Mouse (Mus musculus): Measurements from ENCODE around the gene Gm19345.

Gene Gm19345

DNA sequence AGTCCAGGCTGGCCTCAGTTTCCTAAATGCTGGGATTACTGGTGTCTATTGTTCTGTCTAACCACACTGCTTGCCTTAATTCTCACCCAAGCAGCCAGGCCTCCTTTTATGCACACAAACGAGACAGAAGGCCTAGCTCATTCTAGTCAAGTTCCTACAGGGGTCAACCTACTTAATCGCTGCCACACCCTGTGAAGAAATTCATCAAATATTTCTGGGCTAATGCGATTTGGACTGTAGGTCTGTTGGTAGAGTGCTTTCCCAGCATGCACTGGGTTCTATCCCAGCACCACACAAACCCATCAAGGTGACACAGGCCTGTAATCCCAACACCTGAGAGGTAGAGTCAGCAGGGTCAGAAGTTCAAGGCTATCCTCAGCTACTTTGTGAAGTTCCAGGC is 22.1 kb upstream of the Gm19345 start:
- no peak for DNase-seq

GRCm38 (mm10) chr7:19830682-19831156 is 21.1 kb upstream of the Gm19345 start:
- peak in 1 of 2 experiments; percentile 50 for DNase-seq

- DNase-seq: no peak
These were observed 20.0 kb upstream of the Gm19345 start for GRCm38 (mm10) chr7:19831837-19832236.

- no peak for DNase-seq
These were observed 17.7 kb upstream of the Gm19345 start for GRCm38 (mm10) chr7:19834055-19834454.

- no peak for DNase-seq
These were observed 15.0 kb upstream of the Gm19345 start for GRCm38 (mm10) chr7:19836843-19837242.

GRCm38 (mm10) chr7:19840371-19840770 is 11.4 kb upstream of the Gm19345 start:
- DNase-seq: no peak

- no peak for DNase-seq
These were observed 10.9 kb upstream of the Gm19345 start for GRCm38 (mm10) chr7:19840936-19841335.

DNA sequence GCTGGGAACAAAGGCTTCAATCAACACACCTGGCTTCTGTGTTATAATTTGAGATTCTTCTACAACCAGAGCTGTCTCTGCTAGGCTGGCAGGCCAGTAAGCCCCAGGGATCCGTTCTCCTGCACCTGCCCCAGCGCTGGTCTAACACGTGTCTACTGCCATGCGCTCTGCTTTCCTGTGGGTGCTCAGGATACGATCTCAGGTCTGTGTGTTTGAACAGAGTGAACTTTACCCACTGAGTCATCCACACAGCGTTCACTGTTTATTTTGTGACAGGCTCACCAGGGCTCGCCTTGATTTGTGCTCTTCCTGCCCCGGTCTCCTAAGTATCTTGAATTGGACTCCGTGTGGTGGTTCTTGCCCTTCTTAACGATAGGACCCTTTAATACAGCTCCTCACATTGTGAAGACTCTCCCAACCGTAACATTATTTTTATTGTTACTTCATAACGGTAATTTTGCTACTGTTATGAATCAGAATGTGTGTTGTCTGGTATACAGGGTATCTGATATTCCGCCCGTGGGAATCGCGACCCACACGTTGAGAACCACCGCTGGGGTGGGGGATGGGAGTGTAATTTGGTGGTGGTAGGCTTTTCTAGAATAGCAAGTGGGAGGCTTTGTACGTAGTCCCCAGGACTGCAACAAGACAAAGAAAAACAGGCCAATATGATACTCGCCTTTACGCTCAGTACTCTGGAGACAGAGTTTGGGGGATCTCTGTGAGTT is 10.0 kb upstream of the Gm19345 start:
- DNase-seq: peak in 1 of 2 experiments; percentile 71

DNA sequence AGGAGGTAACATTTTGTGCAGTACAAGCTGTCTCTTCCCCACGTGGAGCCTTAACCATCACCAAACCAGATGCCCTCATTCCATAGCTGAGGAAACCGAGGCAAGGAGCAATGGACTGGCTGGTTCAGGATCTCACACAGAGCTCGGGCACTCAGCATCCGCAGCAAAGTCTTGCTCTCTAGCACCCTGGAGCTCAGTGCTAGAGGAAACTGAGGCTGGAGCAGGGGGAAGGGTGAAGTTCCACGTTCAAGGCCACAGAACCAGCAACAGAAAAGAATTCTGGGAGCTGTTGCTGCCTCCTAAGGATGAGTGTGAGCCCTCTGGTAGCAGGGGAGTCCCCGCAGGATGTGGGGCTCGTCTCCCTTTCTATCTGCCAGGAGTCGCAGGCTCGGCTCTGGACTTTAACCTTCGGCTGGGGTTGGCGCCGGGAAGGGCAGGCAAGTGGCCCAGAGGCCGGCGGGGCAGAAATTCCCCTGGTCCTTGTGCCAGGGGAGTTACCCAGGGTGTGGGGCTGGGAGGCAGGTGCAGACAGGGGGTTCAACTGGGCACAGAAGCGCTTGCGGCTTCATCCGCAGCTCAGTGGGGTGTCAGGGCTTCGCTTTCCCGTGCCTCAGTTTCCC is 8.8 kb upstream of the Gm19345 start:
- DNase-seq: no peak

DNA sequence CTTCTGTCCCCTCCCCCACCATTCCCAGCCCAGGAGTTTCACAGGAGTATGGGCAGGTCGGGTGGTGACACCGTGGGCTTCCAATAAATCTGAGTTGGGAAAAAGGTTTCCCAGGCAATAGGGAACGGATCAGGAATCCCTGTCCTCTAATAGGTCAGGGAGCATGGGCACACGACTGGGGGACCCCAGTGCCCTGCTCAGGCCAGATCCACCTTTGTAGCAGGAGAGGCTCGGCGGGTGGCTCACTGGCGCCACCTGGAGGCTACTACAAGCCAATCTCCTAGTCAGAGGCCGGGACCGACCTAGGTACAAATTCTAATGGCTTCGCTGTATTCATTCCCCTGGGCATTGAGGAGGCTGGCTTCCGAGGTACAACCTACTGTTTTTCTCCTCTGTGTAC is 8.2 kb upstream of the Gm19345 start:
- DNase-seq: peak in 1 of 2 experiments; percentile 61

GRCm38 (mm10) chr7:19844521-19845171 is 7.2 kb upstream of the Gm19345 start:
- peak; percentile 72 to 84 for DNase-seq

DNA sequence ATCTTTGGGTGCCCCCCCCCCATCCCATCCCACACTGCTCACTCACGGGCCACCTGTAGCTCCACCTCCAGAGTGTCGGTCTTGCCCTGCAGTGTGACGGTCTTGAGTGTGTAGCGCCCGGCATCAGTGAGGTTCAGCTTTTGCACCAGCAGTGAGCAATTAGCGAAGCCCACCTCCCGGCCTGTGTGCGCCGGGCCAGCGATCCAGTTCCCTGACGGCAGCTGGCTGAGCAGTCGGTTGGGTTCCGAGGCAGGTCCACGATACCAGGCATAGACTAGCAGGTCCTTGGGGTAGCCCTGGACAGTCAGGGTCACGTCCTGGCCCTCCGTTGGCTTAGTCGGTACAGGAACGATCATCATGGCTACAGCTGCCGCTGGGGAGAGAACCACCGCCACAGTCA is 1.7 kb downstream of the Gm19345 start:
- no peak for DNase-seq

GRCm38 (mm10) chr7:19855663-19856062 is 3.9 kb downstream of the Gm19345 start:
- DNase-seq: no peak

GRCm38 (mm10) chr7:19856283-19856682 is 4.5 kb downstream of the Gm19345 start:
- DNase-seq: no peak

DNA sequence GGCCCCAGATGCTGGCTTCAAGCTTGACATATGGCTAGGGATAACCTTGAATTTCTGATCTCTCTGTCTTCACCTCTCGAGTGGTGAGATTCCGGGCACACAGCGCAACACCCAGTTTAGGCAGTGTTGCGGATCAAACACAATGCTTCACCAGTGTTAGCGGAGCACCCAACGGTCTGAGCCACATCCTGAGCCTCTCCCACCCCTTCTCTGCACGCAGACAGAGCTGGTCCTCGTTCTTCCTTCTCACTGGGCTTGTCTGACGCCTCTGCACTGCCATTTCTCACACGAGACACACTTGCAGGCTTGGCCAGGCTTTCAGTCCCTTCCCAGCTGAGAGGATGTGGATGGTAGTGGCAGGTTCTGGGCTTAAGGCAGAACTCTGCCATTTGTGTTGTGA is 7.9 kb downstream of the Gm19345 start:
- no peak for DNase-seq

DNA sequence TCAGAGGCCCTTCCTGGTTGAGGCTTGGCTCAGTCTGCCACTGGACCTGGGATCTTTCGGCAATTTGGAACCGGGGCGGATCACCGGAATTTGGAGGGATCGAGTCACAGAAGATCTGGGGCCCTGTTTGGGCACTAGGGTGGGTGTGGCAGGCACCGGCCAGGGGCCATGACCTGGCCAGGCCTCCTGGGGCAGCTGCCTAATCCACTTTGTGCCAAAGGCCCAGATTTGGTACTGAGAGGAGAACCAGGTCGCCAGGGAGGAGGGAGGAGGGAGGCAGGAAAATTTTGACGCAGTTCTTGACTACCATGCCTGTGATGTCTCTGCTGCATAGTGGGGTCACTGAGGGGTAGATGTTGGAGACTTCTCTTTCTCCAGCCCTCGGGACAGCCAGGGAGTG is 9.4 kb downstream of the Gm19345 start, which contains the start of gene Ceacam16:
Ceacam16 (minus strand) TSS at position 101 of the 400 bp plus-strand sequence.
- DNase-seq: no peak

- no peak for DNase-seq
These were observed 12.4 kb downstream of the Gm19345 start for GRCm38 (mm10) chr7:19864241-19864640.

GRCm38 (mm10) chr7:19865246-19866036 is 13.6 kb downstream of the Gm19345 start:
- no peak for DNase-seq

DNA sequence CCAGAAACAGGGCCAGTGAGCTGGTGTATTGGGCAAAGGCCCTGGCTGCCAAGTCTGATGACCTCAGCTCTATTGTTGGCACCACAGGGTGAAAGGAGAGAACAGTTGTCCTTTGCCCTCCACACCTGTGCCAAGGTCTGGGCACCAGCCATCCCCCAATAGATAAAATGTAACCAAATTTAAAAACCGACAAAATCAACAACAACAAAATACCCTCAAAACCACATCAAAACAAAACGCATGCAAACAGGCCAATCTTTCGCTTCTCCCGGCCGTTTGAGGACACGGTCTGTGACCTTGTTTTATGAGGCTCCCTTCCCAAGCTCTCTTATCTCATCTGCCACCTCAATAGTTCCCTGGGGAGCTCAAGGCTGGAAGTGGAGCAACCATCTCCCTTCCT is 14.7 kb downstream of the Gm19345 start:
- DNase-seq: no peak

GRCm38 (mm10) chr7:19867751-19868399 is 16.1 kb downstream of the Gm19345 start:
- no peak for DNase-seq

- DNase-seq: peak; percentile 21 to 41
These were observed 19.4 kb downstream of the Gm19345 start for GRCm38 (mm10) chr7:19871137-19871621.

DNA sequence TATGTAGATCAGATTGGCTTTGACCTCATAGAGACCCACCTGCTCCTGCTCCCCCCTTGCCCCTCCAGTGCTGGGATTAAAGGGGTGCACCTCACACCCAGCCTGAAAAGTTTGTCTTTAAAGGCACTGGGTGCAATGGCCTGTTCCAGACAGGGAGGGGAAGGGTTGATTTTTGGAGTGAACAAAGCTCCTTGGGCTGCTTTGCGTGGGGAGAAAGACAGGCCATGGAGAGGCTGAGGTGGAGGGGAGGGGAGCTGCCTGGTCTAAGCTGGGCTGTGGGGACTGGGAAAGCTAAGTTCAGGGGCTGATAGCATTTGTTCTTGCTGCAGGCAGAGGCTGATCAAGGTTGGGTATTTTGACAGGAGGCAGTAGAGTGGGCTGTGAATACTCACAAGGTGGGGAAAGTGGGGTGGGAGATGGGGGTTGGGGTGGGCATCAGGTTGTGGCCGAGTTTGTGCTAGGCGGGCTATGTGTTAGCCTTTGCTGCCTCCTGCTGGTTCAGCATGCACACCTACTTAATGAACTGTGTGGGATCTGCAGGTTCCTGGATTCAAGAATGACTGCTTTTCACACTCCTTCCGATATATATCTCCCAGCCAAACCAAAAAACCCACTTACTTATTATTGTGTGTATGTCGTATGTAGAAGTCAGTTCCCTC is 20.3 kb downstream of the Gm19345 start:
- peak in 1 of 2 experiments; percentile 27 for DNase-seq
